Comparison of ENCODE assay signal across 10 mouse cellular contexts in genomic region chr1:39714729-39715128, GRCm38 (mm10). TPM values are rescaled to one million over a fixed set of nuclear protein-coding genes. Genes with fewer than 3 reads are reported as not detected.
DNase-seq lines count a peak whose midpoint lies in the region; ATAC-seq and TF ChIP-seq lines count a peak whose summit lies in the region.
"Had no signal": no experiment of that assay in that cellular context is flagged by ENCODE, and none has a peak within 500 bp of the region (broad histone marks: within the 10 kb centered on the region; RNA-seq: fewer than 3 reads in every experiment).

No protein-coding gene starts in this region.

- no peak for TF ChIP-seq POLR2A in kidney, adult 2 months (IDR thresholded peaks at IDR 0.05; ENCODE audit: low read depth, low read length)

- no peak for TF ChIP-seq CTCF in kidney, adult 2 months (conservative IDR thresholded peaks at IDR 0.05; ENCODE audit: insufficient read depth, insufficient read length, low read depth, low read length)
- TF ChIP-seq CTCF in C2C12 (IDR thresholded peaks at IDR 0.05; ENCODE audit: control insufficient read depth, insufficient read depth, insufficient read length), result no peak

- H3ac ChIP-seq in C2C12 (ENCODE audit: control insufficient read depth, insufficient read length, low read depth), result no peak overlapping the region

- peak overlapping the region; percentile 42; the same call in 1 of the 2 replicates for H3K27ac ChIP-seq in forebrain, embryonic 16.5 days (ENCODE audit: low read length)
- H3K27ac ChIP-seq in forebrain, embryonic 14.5 days (ENCODE audit: low read depth, low read length), result no peak overlapping the region
- peak overlapping the region; percentile 81 for H3K27ac ChIP-seq in kidney, adult 2 months (ENCODE audit: insufficient read depth, low read depth, low read length)
- H3K27ac ChIP-seq in limb, embryonic 12.5 days, result peak overlapping the region; percentile 53; the same call in 1 of the 2 replicates

- no peaks in the 10 kb centered on the region for H3K9me3 ChIP-seq in forebrain, embryonic 16.5 days (ENCODE audit: control insufficient read depth, low read length)
- no peaks in the 10 kb centered on the region for H3K9me3 ChIP-seq in forebrain, embryonic 14.5 days (replicated peaks; ENCODE audit: control insufficient read depth, low read length)
- H3K9me3 ChIP-seq in limb, embryonic 12.5 days, result no peaks in the 10 kb centered on the region

- 85% methylated on average over 3 of the region's 3 CpGs for WGBS in forebrain, embryonic 16.5 days
- 95% methylated on average over 3 of the region's 3 CpGs for WGBS in forebrain, embryonic 14.5 days
- WGBS in kidney, adult 2 months, result 59% methylated on average over 3 of the region's 3 CpGs
- 87% methylated on average over 3 of the region's 3 CpGs for WGBS in limb, embryonic 12.5 days

- no peak for ATAC-seq in forebrain, embryonic 16.5 days
- no peak for ATAC-seq in forebrain, embryonic 14.5 days
- no peak for ATAC-seq in limb, embryonic 12.5 days (ENCODE audit: insufficient number of reproducible peaks, insufficient read depth, low FRiP score, low TSS enrichment, low read depth)
- no peak for ATAC-seq in monocyte, adult 5-6 weeks (replicated peaks; ENCODE audit: insufficient number of reproducible peaks, low FRiP score, low TSS enrichment, poor library complexity, severe bottlenecking)

- no peaks in the 10 kb centered on the region for H3K36me3 ChIP-seq in forebrain, embryonic 16.5 days (ENCODE audit: control insufficient read depth, insufficient read depth)
- no peaks in the 10 kb centered on the region for H3K36me3 ChIP-seq in forebrain, embryonic 14.5 days (ENCODE audit: control insufficient read depth, insufficient read depth, low read length)
- H3K36me3 ChIP-seq in kidney, adult 2 months (ENCODE audit: control insufficient read depth, insufficient read depth, low read length), result no peaks in the 10 kb centered on the region
- H3K36me3 ChIP-seq in C2C12 (ENCODE audit: control insufficient read depth, insufficient read depth), result no peaks in the 10 kb centered on the region
- H3K36me3 ChIP-seq in limb, embryonic 12.5 days, result no peaks in the 10 kb centered on the region

- H3K27me3 ChIP-seq in forebrain, embryonic 16.5 days (replicated peaks; ENCODE audit: control insufficient read depth, insufficient read depth, low read length), result no peaks in the 10 kb centered on the region
- no peaks in the 10 kb centered on the region for H3K27me3 ChIP-seq in forebrain, embryonic 14.5 days (replicated peaks; ENCODE audit: control insufficient read depth, insufficient read depth, low read length)
- no peaks in the 10 kb centered on the region for H3K27me3 ChIP-seq in kidney, adult 2 months (replicated peaks; ENCODE audit: control insufficient read depth, insufficient read depth, low read length)
- H3K27me3 ChIP-seq in C2C12 (ENCODE audit: control insufficient read depth, insufficient read depth, insufficient read length), result no peaks in the 10 kb centered on the region
- no peaks in the 10 kb centered on the region for H3K27me3 ChIP-seq in limb, embryonic 12.5 days
- H3K27me3 ChIP-seq: Patski had no signal

- no peaks in the 10 kb centered on the region for H3K4me1 ChIP-seq in forebrain, embryonic 16.5 days (replicated peaks; ENCODE audit: control insufficient read depth, insufficient read depth, low read length)
- no peaks in the 10 kb centered on the region for H3K4me1 ChIP-seq in forebrain, embryonic 14.5 days (ENCODE audit: control insufficient read depth, insufficient read depth, low read length)
- no peaks in the 10 kb centered on the region; the same call in 1 of the 2 replicates for H3K4me1 ChIP-seq in kidney, adult 2 months (ENCODE audit: control insufficient read depth, insufficient read depth, low read length)
- H3K4me1 ChIP-seq in limb, embryonic 12.5 days (replicated peaks), result peaks cover 28% of the 10 kb centered on the region

- no peak overlapping the region for H3K4me3 ChIP-seq in forebrain, embryonic 16.5 days (replicated peaks; ENCODE audit: low read length)
- H3K4me3 ChIP-seq in forebrain, embryonic 14.5 days (ENCODE audit: low read depth, low read length), result no peak overlapping the region
- H3K4me3 ChIP-seq in kidney, adult 2 months (ENCODE audit: insufficient read depth, low read depth, low read length), result no peak overlapping the region
- H3K4me3 ChIP-seq in C2C12 (ENCODE audit: insufficient read depth, poor library complexity, severe bottlenecking), result no peak overlapping the region
- H3K4me3 ChIP-seq in limb, embryonic 12.5 days (replicated peaks), result no peak overlapping the region

- no peaks in the 10 kb centered on the region for H3K79me3 ChIP-seq in C2C12 (ENCODE audit: low read depth)

- no peaks in the 10 kb centered on the region for H3K79me2 ChIP-seq in C2C12 (ENCODE audit: control insufficient read depth, insufficient read depth)

- no peak for DNase-seq in forebrain, embryonic 14.5 days (ENCODE audit: low spot score)
- DNase-seq in kidney, adult 2 months, result no peak
- no peak for DNase-seq in kidney, postnatal 36 days
- DNase-seq in adrenal gland, postnatal 25 days, result no peak
- DNase-seq: midbrain, embryonic 14.5 days had no signal

- H3K9ac ChIP-seq in forebrain, embryonic 16.5 days (replicated peaks; ENCODE audit: low read depth, low read length), result no peak overlapping the region
- H3K9ac ChIP-seq in forebrain, embryonic 14.5 days (ENCODE audit: low read length), result no peak overlapping the region
- H3K9ac ChIP-seq in limb, embryonic 12.5 days (replicated peaks), result no peak overlapping the region

- no peak overlapping the region for H3K4me2 ChIP-seq in forebrain, embryonic 16.5 days (ENCODE audit: low read length)
- H3K4me2 ChIP-seq in forebrain, embryonic 14.5 days (ENCODE audit: low read length), result no peak overlapping the region
- no peak overlapping the region for H3K4me2 ChIP-seq in limb, embryonic 12.5 days

TF ChIP-seq in C2C12, 6 proteins besides CTCF, POLR2A, EP300 and RAD21:
- TF ChIP-seq MYOD1 (IDR thresholded peaks at IDR 0.05; ENCODE audit: control insufficient read depth, insufficient read length, low read depth), result peak; percentile 84
- no peak for TF ChIP-seq MYOG (IDR thresholded peaks at IDR 0.05; ENCODE audit: control insufficient read depth, extremely low read depth, insufficient read length)
- no peak for TF ChIP-seq USF1 (IDR thresholded peaks at IDR 0.05; ENCODE audit: low read depth)
- TF ChIP-seq FOSL1 (IDR thresholded peaks at IDR 0.05; ENCODE audit: insufficient read depth, low read length, poor library complexity, severe bottlenecking), result no peak
- no peak for TF ChIP-seq CEBPB (IDR thresholded peaks at IDR 0.05; ENCODE audit: low read depth)
- no peak for TF ChIP-seq MAX (IDR thresholded peaks at IDR 0.05)

RNA-seq across cellular contexts. Expression of gene Rfx8, which starts 6.1 kb away (rescaled TPM):
- polyA plus RNA-seq in forebrain, embryonic 16.5 days (2015; fragmentation: Nextera tagmentation; extraction: Ambion mirVana), result 0.20 TPM in 1 of 2 replicates, not detected in the other
- polyA plus RNA-seq in forebrain, embryonic 14.5 days (2014; fragmentation: Nextera tagmentation; extraction: Ambion mirVana), result 0.19 and 0.32 TPM in 2 replicates
- not detected in 2 replicates for polyA plus RNA-seq in kidney, adult 2 months (2012; rRNA removed)
- 0.02 TPM for polyA plus RNA-seq in C2C12 (2012; fragmentation: generic; extraction: Trizol)
- polyA plus RNA-seq in limb, embryonic 12.5 days (2016; fragmentation: Nextera tagmentation; extraction: Ambion mirVana), result 1.5 and 1.7 TPM in 2 replicates
- 0.67 TPM in 1 of 3 replicates, not detected in the others for total RNA-seq in monocyte, adult 5-6 weeks (2017)
- total RNA-seq in adrenal gland, postnatal 25 days (2021), result 0.39 TPM in 1 of 2 replicates, not detected in the other
- polyA plus RNA-seq: Patski had no signal
